Mouse (Mus musculus): ENCODE data around the gene Srek1ip1. TPM values are rescaled to one million over a fixed set of nuclear protein-coding genes. Genes with fewer than 3 reads are reported as not detected.

The Srek1ip1 gene
- polyA plus RNA-seq (2015; fragmentation: Nextera tagmentation; extraction: Ambion mirVana), result 16.7 and 19.5 TPM in 2 replicates

DNA sequence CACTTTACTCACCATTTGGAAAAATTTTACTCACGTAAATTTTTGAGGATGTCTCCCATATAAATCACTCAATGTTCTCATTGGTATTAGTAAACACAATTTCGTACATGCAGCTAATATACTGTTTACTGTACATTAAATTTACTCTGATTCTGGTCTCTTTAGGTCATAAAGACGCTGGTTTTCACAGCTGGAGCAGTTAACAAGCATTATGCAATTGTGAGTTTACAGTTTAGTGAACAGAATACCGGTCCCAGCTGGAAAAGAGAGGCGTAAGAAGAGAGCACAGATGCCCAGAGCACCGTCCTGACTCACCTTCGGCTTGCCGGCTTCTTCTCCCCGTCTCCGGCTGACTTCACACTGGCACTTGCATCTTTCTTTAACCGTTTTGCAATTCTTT is at the start of gene Srek1ip1:
Gene Srek1ip1 (plus strand): TSS at position 301 of the 400 bp plus-strand sequence.
- no peaks in the 10 kb centered on the region for H3K4me1 ChIP-seq (replicated peaks)
- 85% methylated on average over 11 of the region's 11 CpGs for WGBS
- peaks cover 18% of the 10 kb centered on the region for H3K36me3 ChIP-seq

DNA sequence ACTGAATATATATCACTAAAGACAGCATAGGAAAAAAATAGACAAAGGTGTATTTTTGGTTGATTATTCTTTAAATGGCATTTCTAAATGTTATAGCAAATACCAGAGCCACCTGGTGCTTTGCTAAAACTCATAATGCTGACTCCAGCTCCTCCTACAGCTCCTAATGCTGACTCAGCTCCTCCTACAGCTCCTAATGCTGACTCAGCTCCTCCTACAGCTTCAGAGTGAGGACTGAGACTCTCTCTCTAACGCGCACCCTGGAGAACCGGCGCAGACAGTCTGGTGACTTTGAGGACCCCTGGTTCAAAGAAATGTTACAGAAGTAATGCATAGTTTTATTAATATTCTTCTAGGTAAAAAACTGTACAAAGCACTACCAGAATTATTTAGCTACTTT is 49.4 kb upstream of the Srek1ip1 start:
- Histone ChIP-seq H3K4me3 (no peak overlapping the region), H3K9me3 (replicated peaks) (no peaks in the 10 kb centered on the region), H3K27ac (no peak overlapping the region), H3K4me2 (no peak overlapping the region), H3K36me3 (0 out of 2 replicates have a peak, but pooled peaks cover 2% of the 10 kb centered on the region), H3K9ac (no peak overlapping the region), H3K4me1 (replicated peaks) (no peaks in the 10 kb centered on the region; the same call in 1 of the 2 replicates), H3K27me3 (no peaks in the 10 kb centered on the region)
- ATAC-seq (replicated peaks; ENCODE audit: insufficient number of reproducible peaks, insufficient read depth, low FRiP score, low read depth), result no peak
- WGBS, result 90% methylated on average over 4 of the region's 4 CpGs

More for the DNA sequence above, at the start of gene Srek1ip1:
- Histone ChIP-seq H3K4me2 (no peak within 1 kb of the TSS), H3K4me3 (no peak within 1 kb of the TSS), H3K9me3 (replicated peaks) (no peaks in the 10 kb centered on the region), H3K9ac (no peak within 1 kb of the TSS), H3K27me3 (no peaks in the 10 kb centered on the region), H3K27ac (no peak within 1 kb of the TSS)
- no peak for ATAC-seq (replicated peaks; ENCODE audit: insufficient number of reproducible peaks, insufficient read depth, low FRiP score, low read depth)

DNA sequence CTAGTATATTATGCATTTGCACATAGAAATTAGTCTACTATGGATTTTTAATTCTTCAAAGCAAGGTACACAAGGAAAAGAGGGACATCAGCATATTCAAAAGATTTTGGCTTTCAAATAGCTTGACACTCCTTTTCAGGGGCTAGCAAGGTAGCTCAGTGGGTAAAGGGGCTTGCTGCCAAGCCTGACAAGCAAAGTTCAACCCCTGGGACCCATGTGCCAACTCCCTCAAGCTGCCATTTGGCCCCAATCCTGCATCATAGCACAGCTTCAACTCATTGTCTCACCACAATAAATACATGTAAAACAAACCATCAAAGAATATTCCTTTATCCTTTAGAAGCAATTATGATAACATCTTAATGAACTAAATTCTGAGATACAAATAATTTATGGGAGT is 45.3 kb upstream of the Srek1ip1 start:
- H3K36me3 ChIP-seq, result no peaks in the 10 kb centered on the region
- H3K27ac ChIP-seq, result no peak overlapping the region
- ATAC-seq (replicated peaks; ENCODE audit: insufficient number of reproducible peaks, insufficient read depth, low FRiP score, low read depth), result no peak
- H3K9me3 ChIP-seq (replicated peaks), result no peaks in the 10 kb centered on the region
- no peaks in the 10 kb centered on the region for H3K27me3 ChIP-seq
- peaks cover 4% of the 10 kb centered on the region for H3K4me1 ChIP-seq (replicated peaks)
- no peak overlapping the region for H3K4me3 ChIP-seq
- H3K4me2 ChIP-seq, result no peak overlapping the region
- no peak overlapping the region for H3K9ac ChIP-seq

DNA sequence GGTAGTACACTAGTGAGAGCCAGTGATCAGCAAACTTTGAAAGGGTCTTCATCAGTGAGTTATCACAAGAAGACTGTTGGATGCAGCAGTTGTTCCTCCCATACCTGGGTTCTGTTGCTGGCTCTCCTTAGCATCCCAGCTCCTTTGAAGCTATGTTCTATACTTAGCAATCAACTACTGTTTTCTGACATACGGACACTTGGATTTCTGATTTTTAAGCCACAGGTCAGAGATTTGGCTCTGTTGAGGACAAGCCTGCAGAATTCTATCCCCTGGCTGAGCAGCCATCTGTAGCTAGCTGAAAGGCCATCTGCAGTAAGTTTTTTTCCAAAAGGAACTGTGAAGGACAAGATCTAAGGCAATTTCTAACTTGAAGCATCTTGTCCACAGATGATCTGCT is 32.9 kb upstream of the Srek1ip1 start:
- Histone ChIP-seq H3K27me3 (no peaks in the 10 kb centered on the region), H3K4me1 (replicated peaks) (0 out of 2 replicates have a peak, but pooled peaks cover 3% of the 10 kb centered on the region), H3K9ac (no peak overlapping the region), H3K36me3 (no peaks in the 10 kb centered on the region), H3K9me3 (replicated peaks) (no peaks in the 10 kb centered on the region), H3K4me2 (no peak overlapping the region), H3K27ac (no peak overlapping the region), H3K4me3 (no peak overlapping the region)
- WGBS, result 82% methylated on average over 1 of the region's 1 CpGs
- ATAC-seq (replicated peaks; ENCODE audit: insufficient number of reproducible peaks, insufficient read depth, low FRiP score, low read depth), result no peak

DNA sequence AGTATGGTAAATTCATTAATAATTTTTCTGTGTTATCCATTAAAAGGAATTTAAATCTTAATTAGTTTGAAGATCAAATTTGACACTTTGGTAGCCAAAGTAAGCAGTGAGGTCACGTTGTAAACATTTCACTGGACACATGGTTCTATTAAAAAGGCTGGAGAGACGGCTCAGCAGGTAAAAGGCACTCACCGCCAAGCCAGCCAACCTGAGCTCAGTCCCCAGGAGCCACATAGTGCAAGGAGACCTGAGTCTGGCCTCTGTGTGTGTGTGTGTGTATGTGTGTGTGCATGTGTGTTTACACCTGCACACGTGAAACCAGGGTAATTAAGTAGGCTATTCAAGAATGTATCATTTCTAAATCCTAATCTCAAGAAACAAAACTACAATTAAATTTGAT is 29.9 kb upstream of the Srek1ip1 start:
- whole genome bisulfite sequencing, result 95% methylated on average over 4 of the region's 4 CpGs
- H3K4me1 ChIP-seq (replicated peaks), result 0 out of 2 replicates have a peak, but pooled peaks cover 3% of the 10 kb centered on the region

DNA sequence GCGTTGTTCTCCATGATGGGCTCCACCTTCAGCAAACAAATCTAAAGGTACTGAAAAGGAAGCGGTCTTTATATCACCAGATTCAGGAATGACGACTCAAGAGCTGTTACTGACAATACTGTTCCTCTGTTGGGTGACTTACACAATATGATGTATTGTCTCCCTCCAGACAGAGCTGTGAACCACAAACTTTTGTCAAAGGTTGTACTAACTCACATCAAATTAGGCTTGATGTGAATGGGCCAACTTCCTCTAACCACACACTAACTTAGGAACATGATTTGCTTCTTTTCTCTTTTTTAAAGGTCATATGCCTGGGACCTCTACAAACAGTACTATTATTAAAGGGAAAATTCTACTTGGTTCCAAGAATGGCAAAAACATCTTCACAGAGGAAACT is 29.1 kb upstream of the Srek1ip1 start:
- Histone ChIP-seq H3K27ac (no peak overlapping the region), H3K4me2 (no peak overlapping the region), H3K27me3 (no peaks in the 10 kb centered on the region), H3K4me3 (no peak overlapping the region), H3K9me3 (replicated peaks) (no peaks in the 10 kb centered on the region), H3K4me1 (replicated peaks) (0 out of 2 replicates have a peak, but pooled peaks cover 3% of the 10 kb centered on the region), H3K9ac (no peak overlapping the region), H3K36me3 (no peaks in the 10 kb centered on the region)
- ATAC-seq (replicated peaks; ENCODE audit: insufficient number of reproducible peaks, insufficient read depth, low FRiP score, low read depth), result no peak
- 70% methylated on average over 3 of the region's 3 CpGs for WGBS

More for the DNA sequence above, 29.9 kb upstream of the Srek1ip1 start:
- Histone ChIP-seq H3K27ac (no peak overlapping the region), H3K4me3 (no peak overlapping the region), H3K9me3 (replicated peaks) (no peaks in the 10 kb centered on the region), H3K36me3 (no peaks in the 10 kb centered on the region), H3K4me2 (no peak overlapping the region), H3K27me3 (no peaks in the 10 kb centered on the region), H3K9ac (no peak overlapping the region)
- no peak for ATAC-seq (replicated peaks; ENCODE audit: insufficient number of reproducible peaks, insufficient read depth, low FRiP score, low read depth)

DNA sequence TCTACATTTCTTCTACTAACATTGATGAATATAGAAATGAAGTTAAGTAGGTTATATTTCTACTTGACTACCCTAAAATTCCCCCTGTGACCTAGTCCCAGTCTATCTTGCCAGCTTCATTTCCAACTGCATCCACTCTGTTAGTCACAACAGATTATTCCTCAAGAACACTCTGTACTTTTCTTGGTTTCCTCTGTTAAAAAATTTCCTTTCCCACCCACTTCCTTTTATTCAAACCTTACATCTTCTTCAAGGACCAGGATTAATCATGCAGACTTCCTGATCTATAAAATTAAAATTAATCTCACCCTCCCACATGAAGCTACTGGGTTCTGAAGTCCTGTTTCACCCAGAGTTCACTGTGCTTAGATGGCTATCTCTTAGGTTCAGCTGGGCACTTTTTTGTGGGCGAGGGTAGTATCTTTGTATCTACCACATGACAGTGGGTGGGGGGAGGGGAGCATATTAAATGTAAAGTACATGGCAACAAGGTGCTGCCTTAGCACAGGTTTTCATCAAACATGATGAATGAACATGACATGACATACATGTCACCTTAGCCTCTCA is 13.1 kb upstream of the Srek1ip1 start:
- H3K4me3 ChIP-seq, result no peak overlapping the region
- H3K27ac ChIP-seq, result no peak overlapping the region
- peaks cover 22% of the 10 kb centered on the region for H3K36me3 ChIP-seq
- H3K9ac ChIP-seq, result no peak overlapping the region
- H3K4me2 ChIP-seq, result no peak overlapping the region
- ATAC-seq (replicated peaks; ENCODE audit: insufficient number of reproducible peaks, insufficient read depth, low FRiP score, low read depth), result no peak
- H3K9me3 ChIP-seq (replicated peaks), result no peaks in the 10 kb centered on the region; the same call in 1 of the 2 replicates
- no peaks in the 10 kb centered on the region for H3K4me1 ChIP-seq (replicated peaks)
- no peaks in the 10 kb centered on the region for H3K27me3 ChIP-seq
- WGBS, result 57% methylated on average over 1 of the region's 1 CpGs

DNA sequence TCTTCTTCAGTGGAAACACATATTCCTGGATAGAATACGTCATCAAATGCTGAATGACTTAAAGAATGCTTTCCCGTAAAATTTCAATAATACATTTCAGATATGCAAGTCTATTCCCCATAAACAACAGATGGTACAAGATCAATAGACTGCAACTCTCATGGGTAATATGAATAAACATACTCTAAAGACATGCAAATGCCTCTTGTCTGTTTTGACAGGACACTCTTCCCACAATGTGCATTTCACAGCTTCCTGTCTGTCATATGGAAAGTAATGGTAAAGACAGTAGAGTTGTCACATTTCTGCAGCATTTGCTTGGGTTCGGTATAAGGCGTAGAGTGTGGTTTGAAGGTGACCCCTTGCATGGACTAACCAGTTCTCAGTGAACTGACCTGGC is 5.0 kb upstream of the Srek1ip1 start:
- Histone ChIP-seq H3K4me1 (replicated peaks) (no peaks in the 10 kb centered on the region), H3K27ac (no peak overlapping the region), H3K36me3 (peaks cover 40% of the 10 kb centered on the region), H3K4me3 (no peak overlapping the region), H3K4me2 (no peak overlapping the region), H3K9me3 (replicated peaks) (no peaks in the 10 kb centered on the region; the same call in 1 of the 2 replicates), H3K27me3 (no peaks in the 10 kb centered on the region), H3K9ac (no peak overlapping the region)
- 93% methylated on average over 4 of the region's 4 CpGs for WGBS
- no peak for ATAC-seq (replicated peaks; ENCODE audit: insufficient number of reproducible peaks, insufficient read depth, low FRiP score, low read depth)

DNA sequence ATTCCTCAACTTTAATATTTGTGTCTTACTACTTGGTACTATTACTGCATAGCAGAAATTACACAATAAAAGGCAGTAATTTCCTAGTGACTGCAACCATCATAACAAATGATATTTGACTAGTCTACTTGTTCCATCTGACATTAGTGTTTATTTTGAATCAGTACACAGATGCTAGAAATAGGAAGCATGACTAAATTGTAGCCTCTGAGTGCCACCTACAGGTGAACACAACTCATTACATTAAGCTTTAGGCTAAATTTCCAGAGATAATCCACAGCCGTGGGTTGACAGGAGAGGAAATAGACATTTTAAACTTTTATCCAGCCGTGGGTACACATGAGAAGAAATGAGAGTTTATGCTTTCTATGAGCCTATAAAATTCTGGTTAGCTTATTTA is 2.6 kb upstream of the Srek1ip1 start:
- Histone ChIP-seq H3K27me3 (no peaks in the 10 kb centered on the region), H3K9ac (no peak overlapping the region), H3K4me2 (no peak overlapping the region), H3K27ac (no peak overlapping the region), H3K36me3 (peaks cover 21% of the 10 kb centered on the region), H3K4me1 (replicated peaks) (no peaks in the 10 kb centered on the region), H3K9me3 (replicated peaks) (no peaks in the 10 kb centered on the region), H3K4me3 (no peak overlapping the region)
- 7% methylated on average over 2 of the region's 2 CpGs for WGBS
- ATAC-seq (replicated peaks; ENCODE audit: insufficient number of reproducible peaks, insufficient read depth, low FRiP score, low read depth), result no peak

DNA sequence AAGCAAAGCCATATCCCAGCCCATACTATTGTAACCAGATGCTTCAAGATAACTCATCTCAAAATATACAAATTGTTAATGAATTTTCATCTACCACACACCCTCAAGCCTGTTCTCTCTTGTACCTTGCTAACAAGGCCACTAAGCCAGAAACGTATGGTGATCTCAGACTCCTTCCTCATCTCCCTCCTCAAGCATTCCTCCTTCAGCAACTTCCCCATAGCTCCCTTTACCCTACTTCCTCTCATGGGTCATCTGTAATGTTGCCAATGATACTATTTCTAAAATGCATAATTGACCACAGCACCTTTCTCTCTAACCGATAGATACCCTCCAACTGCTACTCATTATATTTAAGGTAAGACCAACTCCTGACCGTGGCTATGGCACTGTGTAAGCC is 2.1 kb downstream of the Srek1ip1 start:
- no peaks in the 10 kb centered on the region for H3K4me1 ChIP-seq (replicated peaks)
- H3K9me3 ChIP-seq (replicated peaks), result no peaks in the 10 kb centered on the region
- WGBS, result 92% methylated on average over 3 of the region's 3 CpGs
- H3K27ac ChIP-seq, result no peak overlapping the region
- ATAC-seq (replicated peaks; ENCODE audit: insufficient number of reproducible peaks, insufficient read depth, low FRiP score, low read depth), result no peak
- no peak overlapping the region for H3K9ac ChIP-seq
- no peak overlapping the region for H3K4me2 ChIP-seq
- H3K4me3 ChIP-seq, result no peak overlapping the region
- no peaks in the 10 kb centered on the region for H3K27me3 ChIP-seq
- H3K36me3 ChIP-seq, result peaks cover 18% of the 10 kb centered on the region

DNA sequence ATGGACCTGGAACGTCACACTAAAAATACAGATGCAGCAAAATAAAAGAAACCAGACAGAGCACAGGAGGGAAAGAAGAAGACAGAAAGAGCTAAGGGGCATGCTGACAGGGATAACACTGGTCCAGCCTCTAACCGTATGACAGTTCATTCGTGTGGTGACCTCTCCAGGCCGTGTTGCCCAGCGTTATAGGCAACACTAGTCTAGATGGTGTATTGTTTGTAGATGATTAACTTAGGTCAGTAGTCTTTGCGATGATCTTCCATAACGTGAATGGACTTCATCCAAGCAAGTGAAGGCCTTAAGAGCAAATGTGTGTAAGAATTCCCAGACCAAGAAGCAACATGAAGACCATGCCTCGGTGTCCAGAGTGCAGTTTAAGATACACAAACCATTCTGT is 6.8 kb downstream of the Srek1ip1 start:
- WGBS, result 91% methylated on average over 8 of the region's 8 CpGs
- peaks cover 15% of the 10 kb centered on the region for H3K36me3 ChIP-seq
- H3K4me3 ChIP-seq, result no peak overlapping the region
- no peaks in the 10 kb centered on the region for H3K9me3 ChIP-seq (replicated peaks)
- no peaks in the 10 kb centered on the region for H3K27me3 ChIP-seq
- no peak overlapping the region for H3K4me2 ChIP-seq
- H3K4me1 ChIP-seq (replicated peaks), result no peaks in the 10 kb centered on the region
- no peak overlapping the region for H3K27ac ChIP-seq
- ATAC-seq (replicated peaks; ENCODE audit: insufficient number of reproducible peaks, insufficient read depth, low FRiP score, low read depth), result no peak
- no peak overlapping the region for H3K9ac ChIP-seq

DNA sequence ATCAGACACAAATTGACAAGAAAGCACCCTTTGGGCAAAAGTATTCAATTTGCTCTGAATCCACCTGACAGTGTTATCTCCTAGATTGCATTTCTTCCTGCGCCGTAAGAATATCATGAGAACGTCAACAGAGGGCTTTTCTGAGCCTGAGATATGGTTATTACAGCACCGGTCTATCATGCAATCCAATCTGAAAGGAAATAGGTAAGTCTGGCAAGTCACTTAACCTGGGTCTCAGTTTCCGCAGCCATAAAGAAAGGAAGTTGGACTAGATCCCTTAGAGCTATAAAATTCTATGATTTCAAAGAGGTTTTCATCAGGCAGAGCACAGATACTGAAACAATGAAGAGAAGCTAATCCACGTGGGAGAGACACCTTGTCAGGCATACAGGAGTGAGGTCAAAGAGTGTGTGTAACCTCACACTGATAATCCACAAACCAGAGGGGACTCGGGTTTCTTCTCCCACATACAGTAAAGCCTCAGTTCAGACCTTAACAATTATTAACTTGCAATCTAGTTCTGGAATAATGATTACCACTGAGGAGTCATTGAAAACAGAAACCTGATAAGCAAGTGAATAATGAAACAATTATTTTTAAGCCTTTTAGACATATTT is 7.4 kb downstream of the Srek1ip1 start:
- Histone ChIP-seq H3K4me1 (replicated peaks) (no peaks in the 10 kb centered on the region), H3K27ac (no peak overlapping the region), H3K36me3 (peaks cover 20% of the 10 kb centered on the region), H3K9ac (no peak overlapping the region), H3K4me3 (no peak overlapping the region), H3K27me3 (no peaks in the 10 kb centered on the region), H3K4me2 (no peak overlapping the region), H3K9me3 (replicated peaks) (no peaks in the 10 kb centered on the region)
- 74% methylated on average over 7 of the region's 7 CpGs for WGBS
- no peak for ATAC-seq (replicated peaks; ENCODE audit: insufficient number of reproducible peaks, insufficient read depth, low FRiP score, low read depth)
